Mouse (Mus musculus): ENCODE results near the gene Olfr389. TPM values are rescaled to one million over a fixed set of nuclear protein-coding genes. Genes with fewer than 3 reads are reported as not detected.

Olfr389 gene
- not detected in 2 replicates for polyA plus RNA-seq (2016; fragmentation: Nextera tagmentation; extraction: Ambion mirVana)

DNA sequence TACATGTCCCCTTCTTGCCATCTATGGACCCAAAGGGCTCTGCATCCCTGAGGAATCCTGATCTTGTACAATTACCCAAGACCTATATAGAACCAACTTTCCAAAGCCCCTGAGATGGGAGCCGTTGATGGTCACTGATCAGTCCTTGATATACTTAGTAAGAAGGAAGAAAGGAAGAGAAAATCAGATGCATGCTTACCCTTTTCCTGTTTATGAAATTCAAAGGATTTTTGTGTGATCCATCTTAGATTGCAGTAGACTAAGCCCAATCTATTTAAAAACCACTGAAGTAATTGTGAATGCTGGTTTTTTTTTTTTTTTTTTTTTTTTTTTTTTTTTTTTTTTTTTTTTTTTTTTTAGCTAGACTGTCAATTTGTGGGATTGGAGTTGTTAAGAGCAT lies at the start of gene Olfr389:
Gene Olfr389 (minus strand): TSS at position 101 of the 400 bp plus-strand sequence.
- peaks cover 16% of the 10 kb centered on the region for H3K9me3 ChIP-seq

DNA sequence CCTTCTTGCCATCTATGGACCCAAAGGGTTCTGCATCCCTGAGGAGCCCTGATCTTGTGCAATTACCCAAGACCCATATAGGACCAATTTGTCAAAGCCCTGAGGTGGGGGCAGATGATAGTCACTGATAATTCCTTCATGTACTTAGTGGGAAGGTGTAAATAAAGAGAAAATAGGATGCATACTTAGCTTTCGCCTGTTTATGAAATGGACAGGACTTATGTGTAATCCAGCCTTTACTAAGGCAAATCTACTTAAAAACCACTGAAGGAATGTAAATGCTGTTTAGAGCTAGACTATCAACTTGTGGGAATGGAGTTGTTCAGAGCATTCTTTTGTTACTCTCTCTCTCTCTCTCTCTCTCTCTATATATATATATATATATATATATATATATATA lies 36.4 kb upstream of the Olfr389 start, which contains the start of gene Olfr392:
Gene Olfr392 (minus strand): TSS at position 101 of the 400 bp plus-strand sequence.
- H3K36me3 ChIP-seq: no peaks in the 10 kb centered on the region
- no peaks in the 10 kb centered on the region for H3K4me1 ChIP-seq (replicated peaks)
- WGBS: 84% methylated on average over 1 of the region's 1 CpGs
- H3K9me3 ChIP-seq: peaks cover 19% of the 10 kb centered on the region
- H3K4me3 ChIP-seq: no peak within 1 kb of the TSS
- no peak within 1 kb of the TSS for H3K27ac ChIP-seq
- DNase-seq (ENCODE audit: low spot score): no peak
- no peaks in the 10 kb centered on the region for H3K27me3 ChIP-seq (ENCODE audit: insufficient read depth, poor library complexity, severe bottlenecking)

More for the DNA sequence above, at the start of gene Olfr389:
- Histone ChIP-seq H3K27me3 (ENCODE audit: insufficient read depth, poor library complexity, severe bottlenecking) (no peaks in the 10 kb centered on the region), H3K27ac (no peak within 1 kb of the TSS), H3K4me3 (no peak within 1 kb of the TSS), H3K36me3 (no peaks in the 10 kb centered on the region), H3K4me1 (replicated peaks) (no peaks in the 10 kb centered on the region)
- WGBS: 92% methylated on average over 1 of the region's 1 CpGs
- DNase-seq (ENCODE audit: low spot score): no peak

DNA sequence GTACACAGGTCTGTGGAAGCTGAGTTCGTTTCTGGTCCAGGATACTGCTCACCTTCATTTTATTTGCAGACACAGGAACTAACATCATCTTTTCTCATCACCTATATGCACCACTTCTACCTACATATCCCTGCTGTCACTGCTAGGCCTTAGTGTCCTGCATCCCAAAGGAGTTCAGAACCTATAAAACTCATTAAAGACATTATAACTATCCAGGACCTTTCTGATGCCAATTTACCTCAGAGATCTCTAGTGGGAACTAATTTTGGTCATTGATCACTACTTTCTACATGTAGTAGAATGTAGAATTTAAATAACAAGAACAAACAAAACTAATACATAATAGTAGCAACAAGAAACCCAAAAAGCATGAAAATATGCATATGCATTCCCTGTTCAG lies 22.4 kb upstream of the Olfr389 start, which contains the start of gene Olfr391-ps:
Gene Olfr391-ps (minus strand): TSS at position 101 of the 400 bp plus-strand sequence.
- Histone ChIP-seq H3K27me3 (ENCODE audit: insufficient read depth, poor library complexity, severe bottlenecking) (no peaks in the 10 kb centered on the region), H3K4me3 (no peak within 1 kb of the TSS), H3K36me3 (no peaks in the 10 kb centered on the region), H3K9me3 (peaks cover 15% of the 10 kb centered on the region), H3K27ac (no peak within 1 kb of the TSS), H3K4me1 (replicated peaks) (no peaks in the 10 kb centered on the region)
- 34% methylated on average over 1 of the region's 1 CpGs for WGBS
- no peak for DNase-seq (ENCODE audit: low spot score)

DNA sequence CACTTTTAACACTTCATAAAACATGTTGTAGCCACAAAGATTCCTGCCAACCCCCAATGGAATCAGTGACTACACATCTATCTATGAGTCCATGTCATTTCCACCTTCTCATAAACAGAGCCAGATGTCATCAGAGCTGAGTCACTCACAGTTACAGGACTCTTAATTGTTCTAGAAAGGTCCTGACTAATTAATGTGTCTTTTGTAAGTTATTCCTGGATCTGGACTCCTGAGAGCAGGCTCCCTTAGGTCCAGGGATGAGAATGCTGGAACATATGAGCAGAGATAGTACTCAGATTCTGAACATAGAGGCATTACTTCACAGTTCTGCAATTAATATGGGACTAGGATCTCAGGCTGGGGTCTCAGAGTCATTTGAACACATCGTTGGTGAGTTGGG lies 2.2 kb upstream of the Olfr389 start, which contains the start of gene Olfr390:
Gene Olfr390 (plus strand): TSS at position 301 of the 400 bp plus-strand sequence.
- Histone ChIP-seq H3K27ac (no peak within 1 kb of the TSS), H3K9me3 (peaks cover 15% of the 10 kb centered on the region; the same call in 1 of the 2 replicates), H3K27me3 (ENCODE audit: insufficient read depth, poor library complexity, severe bottlenecking) (no peaks in the 10 kb centered on the region), H3K4me1 (replicated peaks) (no peaks in the 10 kb centered on the region), H3K36me3 (no peaks in the 10 kb centered on the region), H3K4me3 (no peak within 1 kb of the TSS)
- 76% methylated on average over 1 of the region's 1 CpGs for WGBS
- no peak for DNase-seq (ENCODE audit: low spot score)

DNA sequence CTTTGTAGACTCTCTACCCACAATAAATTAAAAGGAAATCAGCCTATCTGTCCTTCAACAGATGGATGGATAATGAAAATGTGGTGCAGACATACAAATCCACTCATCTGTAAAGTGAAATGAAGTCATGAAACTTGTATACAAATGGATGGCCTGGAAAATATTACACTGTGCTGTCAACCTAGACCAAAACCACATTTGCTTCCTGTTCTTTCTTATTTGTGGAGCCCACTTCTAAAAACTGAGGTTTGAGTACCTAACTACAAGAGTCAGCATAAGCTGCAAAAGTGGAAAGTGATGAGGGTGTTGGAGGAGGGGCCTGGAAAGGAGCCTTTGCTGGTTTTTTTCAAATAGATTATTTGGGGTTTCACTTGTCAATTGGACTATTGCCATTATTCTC lies 21.4 kb downstream of the Olfr389 start:
- no peak for DNase-seq (ENCODE audit: low spot score)
- no peak overlapping the region for H3K27ac ChIP-seq
- no peaks in the 10 kb centered on the region for H3K36me3 ChIP-seq
- no peaks in the 10 kb centered on the region for H3K4me1 ChIP-seq (replicated peaks)
- H3K27me3 ChIP-seq (ENCODE audit: insufficient read depth, poor library complexity, severe bottlenecking): no peaks in the 10 kb centered on the region
- H3K4me3 ChIP-seq: no peak overlapping the region
- H3K9me3 ChIP-seq: peaks cover 37% of the 10 kb centered on the region

Other genes starting within 250 kb of the Olfr389 start
- not detected in 2 replicates for gene Olfr385, start 187.7 kb downstream of the Olfr389 start, polyA plus RNA-seq (2016; fragmentation: Nextera tagmentation; extraction: Ambion mirVana)
- not detected in 2 replicates for gene Olfr384, start 182.1 kb downstream of the Olfr389 start, polyA plus RNA-seq (2016; fragmentation: Nextera tagmentation; extraction: Ambion mirVana)
- not detected in 2 replicates for gene Zfp735, start 91.9 kb downstream of the Olfr389 start, polyA plus RNA-seq (2016; fragmentation: Nextera tagmentation; extraction: Ambion mirVana)
- not detected in 2 replicates for gene Olfr390, start 2.3 kb upstream of the Olfr389 start, polyA plus RNA-seq (2016; fragmentation: Nextera tagmentation; extraction: Ambion mirVana)
- not detected in 2 replicates for gene Olfr391-ps, start 22.3 kb upstream of the Olfr389 start, polyA plus RNA-seq (2016; fragmentation: Nextera tagmentation; extraction: Ambion mirVana)
- gene Olfr392, start 36.3 kb upstream of the Olfr389 start, polyA plus RNA-seq (2016; fragmentation: Nextera tagmentation; extraction: Ambion mirVana): not detected in 2 replicates
- gene Olfr393, start 70.7 kb upstream of the Olfr389 start, polyA plus RNA-seq (2016; fragmentation: Nextera tagmentation; extraction: Ambion mirVana): not detected in 2 replicates
- not detected in 2 replicates for gene Olfr394, start 110.1 kb upstream of the Olfr389 start, polyA plus RNA-seq (2016; fragmentation: Nextera tagmentation; extraction: Ambion mirVana)
- gene Olfr395, start 128.6 kb upstream of the Olfr389 start, polyA plus RNA-seq (2016; fragmentation: Nextera tagmentation; extraction: Ambion mirVana): not detected in 2 replicates
- not detected in 2 replicates for gene Olfr23, start 156.0 kb upstream of the Olfr389 start, polyA plus RNA-seq (2016; fragmentation: Nextera tagmentation; extraction: Ambion mirVana)
- gene Olfr397, start 180.1 kb upstream of the Olfr389 start, polyA plus RNA-seq (2016; fragmentation: Nextera tagmentation; extraction: Ambion mirVana): not detected in 2 replicates
- gene Olfr398, start 209.7 kb upstream of the Olfr389 start, polyA plus RNA-seq (2016; fragmentation: Nextera tagmentation; extraction: Ambion mirVana): not detected in 2 replicates